Mouse (Mus musculus) lung, embryonic 16.5 days (tissue): ENCODE measurements around the gene Nasp. TPM values are rescaled to one million over a fixed set of nuclear protein-coding genes. Genes with fewer than 3 reads are reported as not detected.
"Not testable (repeated sequence)": the region's sequence is repeated elsewhere in the genome, so short reads cannot be mapped to it uniquely, and the experiment has no call there.

Experiments
- ATAC-seq: fragments of 200-750 bp; cut with Nextera tagmentation; 2 replicates; pipeline ENCODE4 v1.8.0; 2017; ENCODE audit warnings: low read depth, mild to moderate bottlenecking, moderate library complexity
- H3K27ac ChIP-seq: fragments of 300-500 bp; sonication (generic); 2 replicates; pipeline ENCODE4 v1.5.1; 2014; ENCODE audit warnings: mild to moderate bottlenecking, control low read depth, low read length
- H3K27me3 ChIP-seq: fragments of 300-500 bp; sonication (generic); 2 replicates; pipeline ENCODE4 v1.6.1; 2014; ENCODE audit warnings: low read depth, low read length, mixed read lengths; ENCODE audit not compliant: control insufficient read depth, insufficient read depth
- H3K36me3 ChIP-seq: fragments of 300-500 bp; sonication (generic); 2 replicates; pipeline ENCODE4 v1.6.1; 2014; ENCODE audit warnings: low read length; ENCODE audit not compliant: control insufficient read depth, insufficient read depth
- H3K4me1 ChIP-seq: fragments of 300-500 bp; sonication (generic); replicated peaks from 2 replicates; pipeline ENCODE4 v1.6.1; 2014; ENCODE audit warnings: low read length, mixed read lengths; ENCODE audit not compliant: control insufficient read depth, insufficient read depth
- H3K4me2 ChIP-seq: fragments of 300-500 bp; sonication (generic); 2 replicates; pipeline ENCODE4 v1.6.1; 2014; ENCODE audit warnings: low read depth, low read length, control low read depth
- H3K4me3 ChIP-seq: fragments of 300-500 bp; sonication (generic); 2 replicates; pipeline ENCODE4 v1.5.1; 2014; ENCODE audit warnings: mild to moderate bottlenecking, low read length, control low read depth
- H3K9ac ChIP-seq: fragments of 300-500 bp; sonication (generic); 2 replicates; pipeline ENCODE4 v1.6.1; 2014; ENCODE audit warnings: low read length, control low read depth
- H3K9me3 ChIP-seq: fragments of 300-500 bp; sonication (generic); 2 replicates; pipeline ENCODE4 v1.6.1; 2016; ENCODE audit warnings: low read length; ENCODE audit not compliant: control insufficient read depth
- WGBS: fragments of 180-500 bp; shearing (Covaris S2); extraction: QIAGEN DNeasy Blood & Tissue Kit; methylation state at CpG from one replicate; pipeline ENCODE4 v1.1.7; 2014; 5-methylcytosine and 5-hydroxymethylcytosine counted together
- polyA plus RNA-seq: library from polyadenylated mRNA; unstranded; fragments of >200 nt; fragmentation: Nextera tagmentation; extraction: Ambion mirVana; gene quantifications from 2 replicates; pipeline ENCODE4 v1.2.1, GENCODE M21; 2015

Gene Nasp
- 101 and 111 TPM in 2 replicates for polyA plus RNA-seq

DNA sequence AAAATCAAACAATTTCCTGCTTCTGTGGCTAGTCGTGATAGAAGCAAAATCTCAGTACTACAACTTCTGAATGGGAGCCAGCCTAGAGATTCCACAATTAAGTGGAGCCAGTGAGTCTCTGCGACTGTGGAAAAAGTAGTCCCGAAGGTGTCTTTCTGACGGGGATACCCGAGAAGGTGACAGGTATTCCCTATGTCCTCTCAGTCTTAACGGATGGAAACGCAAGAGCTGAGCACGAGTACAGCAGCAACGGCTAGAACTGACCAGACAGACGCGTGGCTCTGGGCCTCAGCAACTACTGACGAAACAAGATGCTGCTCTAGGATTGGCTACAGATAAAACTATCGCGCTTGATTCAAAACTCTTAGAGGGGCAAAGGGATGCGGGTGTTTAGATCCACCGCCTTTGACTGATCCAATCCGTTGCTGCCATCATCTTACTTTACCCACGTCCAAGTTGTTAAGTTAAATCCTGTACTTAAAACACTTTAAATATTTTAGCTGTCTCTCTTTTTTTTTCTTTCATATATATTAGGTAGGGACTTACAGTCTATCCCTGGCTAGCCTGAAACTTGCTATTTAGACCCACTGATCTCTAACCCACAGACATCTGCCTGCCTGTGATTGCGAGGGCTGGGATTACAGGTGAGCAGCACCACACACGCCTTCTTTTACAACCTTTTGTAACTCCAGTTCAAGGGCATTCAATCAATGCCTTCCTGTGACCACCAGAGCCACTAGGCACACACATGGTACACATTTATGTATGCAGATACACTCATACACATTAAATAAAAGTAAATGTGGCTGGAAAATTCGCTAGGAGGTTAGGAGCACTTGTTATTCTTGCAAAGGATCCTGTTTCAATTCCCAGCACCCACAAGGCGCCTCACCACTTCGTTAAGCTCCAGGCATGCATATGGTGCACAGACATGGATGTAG, at the start of gene Nasp:
Nasp (minus strand) TSS at position 220 of the 941 bp plus-strand sequence.
- Histone ChIP-seq H3K36me3 (0 out of 2 replicates have a peak, but pooled peaks cover 2% of the 10 kb centered on the region), H3K4me3 (peak within 1 kb of the TSS; percentile 100), H3K27ac (peak within 1 kb of the TSS; percentile 97), H3K4me1 (peaks cover 16% of the 10 kb centered on the region), H3K27me3 (no peaks in the 10 kb centered on the region), H3K9ac (peak within 1 kb of the TSS; percentile 95), H3K4me2 (peak within 1 kb of the TSS; percentile 93), H3K9me3 (no peaks in the 10 kb centered on the region)
- peak; percentile 90 for ATAC-seq
- WGBS, result 7% methylated on average over 23 of the region's 23 CpGs

DNA sequence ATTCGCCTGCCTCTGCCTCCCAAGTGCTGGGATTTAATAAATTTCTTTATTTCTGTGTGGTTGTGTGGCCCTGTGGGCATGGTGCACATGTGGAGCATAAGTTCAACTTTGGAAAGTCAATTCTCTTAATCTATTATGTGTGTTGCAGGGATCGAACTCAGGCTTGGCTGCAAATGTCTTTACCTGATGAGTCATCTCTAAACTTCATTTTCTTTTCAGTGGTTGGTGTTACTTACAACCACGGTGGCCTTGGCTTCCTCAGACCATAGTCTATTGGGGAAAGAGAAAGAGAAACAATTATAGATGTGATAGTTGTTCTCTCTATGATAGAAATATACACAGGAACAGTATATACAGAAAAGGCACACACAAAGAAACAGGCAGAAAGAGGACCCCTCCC, 48.3 kb upstream of the Nasp start:
- no peaks in the 10 kb centered on the region for H3K9me3 ChIP-seq
- H3K4me1 ChIP-seq, result peaks cover 6% of the 10 kb centered on the region; the same call in 1 of the 2 replicates
- no peak overlapping the region for H3K9ac ChIP-seq
- H3K27ac ChIP-seq, result no peak overlapping the region
- no peak overlapping the region for H3K4me3 ChIP-seq
- ATAC-seq, result no peak
- no peaks in the 10 kb centered on the region for H3K27me3 ChIP-seq
- H3K4me2 ChIP-seq, result no peak overlapping the region
- no peaks in the 10 kb centered on the region for H3K36me3 ChIP-seq
- 76% methylated on average over 3 of the region's 3 CpGs for WGBS

DNA sequence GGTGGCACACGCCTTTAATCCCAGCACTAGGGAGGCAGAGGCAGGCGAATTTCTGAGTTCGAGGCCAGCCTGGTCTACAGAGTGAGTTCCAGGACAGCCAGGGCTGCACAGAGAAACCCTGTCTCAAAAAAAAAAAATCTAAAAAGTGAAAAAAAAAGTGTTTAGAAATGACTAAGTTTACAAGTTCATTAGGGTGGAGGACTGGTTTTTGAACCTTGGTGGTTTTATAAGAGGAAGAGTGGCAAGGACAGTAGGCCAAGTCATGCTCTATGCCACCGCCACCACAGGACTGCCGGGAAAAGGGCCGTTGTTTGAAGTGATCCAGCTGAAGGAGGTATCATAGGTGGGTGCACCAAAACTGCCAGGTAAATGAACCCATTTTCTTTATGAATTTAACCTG, 47.0 kb upstream of the Nasp start:
- H3K4me3 ChIP-seq, H3K4me1 ChIP-seq, H3K9ac ChIP-seq, ATAC-seq, H3K9me3 ChIP-seq, H3K36me3 ChIP-seq, H3K27me3 ChIP-seq, H3K27ac ChIP-seq, H3K4me2 ChIP-seq: not testable (repeated sequence)
- 85% methylated on average over 6 of the region's 6 CpGs for whole genome bisulfite sequencing

DNA sequence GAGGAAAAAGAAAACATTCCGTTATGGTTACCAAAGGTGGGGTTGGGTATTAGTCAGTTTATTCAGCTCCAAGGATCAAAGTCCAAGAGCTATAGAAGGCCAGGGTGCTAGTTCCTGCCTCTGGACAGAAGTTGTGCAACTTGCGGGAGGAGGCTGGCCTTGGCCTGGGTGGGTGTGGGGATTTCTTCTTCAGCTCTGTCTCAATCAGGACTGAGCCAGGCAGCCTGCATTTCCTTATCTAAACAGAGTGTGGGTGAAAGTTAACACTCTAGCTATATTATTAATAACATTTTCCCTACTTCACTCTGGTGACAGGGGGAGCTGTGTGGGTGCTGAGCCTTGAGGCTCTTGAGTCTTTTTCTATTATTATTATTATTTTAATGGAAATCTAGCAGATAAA, 45.0 kb upstream of the Nasp start:
- H3K36me3 ChIP-seq, result no peaks in the 10 kb centered on the region
- no peak overlapping the region for H3K9ac ChIP-seq
- no peak overlapping the region for H3K27ac ChIP-seq
- WGBS, result 18% methylated on average over 2 of the region's 2 CpGs
- H3K9me3 ChIP-seq, result no peaks in the 10 kb centered on the region
- H3K27me3 ChIP-seq, result no peaks in the 10 kb centered on the region
- H3K4me3 ChIP-seq, result no peak overlapping the region
- no peak overlapping the region for H3K4me2 ChIP-seq
- ATAC-seq, result peak; percentile 95
- peaks cover 6% of the 10 kb centered on the region; the same call in 1 of the 2 replicates for H3K4me1 ChIP-seq

DNA sequence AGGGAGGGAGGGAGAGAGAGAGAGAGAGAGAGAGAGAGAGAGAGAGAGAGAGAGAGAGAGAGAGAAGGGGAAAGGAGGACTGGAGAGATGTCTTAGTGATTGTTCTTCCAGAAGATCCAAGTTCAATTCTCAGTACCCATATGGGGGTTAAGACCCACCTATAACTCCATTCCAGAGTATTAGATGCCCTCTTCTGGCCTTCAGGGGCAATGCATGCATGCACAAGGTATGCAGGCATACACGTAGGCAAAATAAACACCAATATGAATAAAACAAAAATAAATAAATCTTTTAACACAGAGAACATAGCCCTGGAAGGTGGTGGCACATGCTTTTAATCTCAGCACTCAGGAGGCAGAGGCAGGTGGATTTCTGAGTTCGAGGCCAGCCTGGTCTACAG, 41.5 kb upstream of the Nasp start:
- H3K27ac ChIP-seq, result no peak overlapping the region
- no peaks in the 10 kb centered on the region for H3K27me3 ChIP-seq
- ATAC-seq, result no peak
- 58% methylated on average over 2 of the region's 2 CpGs for WGBS
- no peak overlapping the region for H3K4me3 ChIP-seq
- H3K4me2 ChIP-seq, result no peak overlapping the region
- H3K36me3 ChIP-seq, result no peaks in the 10 kb centered on the region
- H3K4me1 ChIP-seq, result peaks cover 6% of the 10 kb centered on the region; the same call in 1 of the 2 replicates
- no peaks in the 10 kb centered on the region for H3K9me3 ChIP-seq
- no peak overlapping the region for H3K9ac ChIP-seq

DNA sequence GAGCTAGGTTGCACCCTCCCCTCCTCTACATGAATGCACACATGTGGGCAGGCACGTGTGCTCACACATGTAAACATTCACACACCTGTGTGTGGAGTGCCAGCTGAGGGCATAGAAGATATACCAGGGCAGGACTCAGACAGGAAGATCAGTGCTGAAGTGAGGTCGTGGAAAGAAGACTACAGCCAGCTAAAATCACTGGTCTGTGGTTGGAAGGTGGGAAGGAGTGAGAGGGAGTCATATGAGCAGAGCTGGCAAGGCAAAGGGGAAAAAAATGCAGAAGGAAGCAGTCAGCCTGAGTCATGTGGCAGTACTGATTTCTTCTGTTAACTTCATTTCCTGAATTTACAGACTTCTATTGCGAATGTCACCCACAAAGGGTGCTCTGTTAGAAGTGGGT, 40.4 kb upstream of the Nasp start:
- no peak overlapping the region for H3K27ac ChIP-seq
- H3K36me3 ChIP-seq, result no peaks in the 10 kb centered on the region
- no peak overlapping the region for H3K9ac ChIP-seq
- WGBS, result 37% methylated on average over 3 of the region's 3 CpGs
- peaks cover 5% of the 10 kb centered on the region; the same call in 1 of the 2 replicates for H3K4me1 ChIP-seq
- no peak for ATAC-seq
- H3K4me2 ChIP-seq, result no peak overlapping the region
- H3K4me3 ChIP-seq, result no peak overlapping the region
- no peaks in the 10 kb centered on the region for H3K9me3 ChIP-seq
- H3K27me3 ChIP-seq, result no peaks in the 10 kb centered on the region

DNA sequence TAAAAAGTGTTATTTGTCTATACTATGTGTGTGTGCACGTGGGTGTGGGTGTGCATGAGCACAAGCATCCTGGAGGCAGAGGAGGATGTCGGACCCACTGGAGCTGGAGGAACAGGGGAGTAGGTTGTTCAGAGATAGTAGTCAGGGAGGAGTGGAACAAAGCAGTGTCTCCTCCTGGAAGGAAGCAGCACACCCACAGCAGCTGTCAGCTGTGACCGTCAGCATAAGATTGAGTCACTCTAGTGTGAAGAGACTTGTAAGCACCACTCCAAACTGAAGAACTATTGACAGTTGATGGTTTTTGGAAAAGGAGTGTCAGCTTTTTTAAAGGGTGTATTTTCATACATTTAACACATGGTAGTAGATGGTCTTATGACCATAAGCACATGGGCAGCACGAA, 38.9 kb upstream of the Nasp start:
- H3K36me3 ChIP-seq, result no peaks in the 10 kb centered on the region
- no peak overlapping the region for H3K27ac ChIP-seq
- WGBS, result 51% methylated on average over 4 of the region's 4 CpGs
- H3K4me3 ChIP-seq, result no peak overlapping the region
- H3K9ac ChIP-seq, result no peak overlapping the region
- H3K4me1 ChIP-seq, result no peaks in the 10 kb centered on the region
- no peak for ATAC-seq
- H3K27me3 ChIP-seq, result no peaks in the 10 kb centered on the region
- H3K9me3 ChIP-seq, result no peaks in the 10 kb centered on the region
- H3K4me2 ChIP-seq, result no peak overlapping the region

DNA sequence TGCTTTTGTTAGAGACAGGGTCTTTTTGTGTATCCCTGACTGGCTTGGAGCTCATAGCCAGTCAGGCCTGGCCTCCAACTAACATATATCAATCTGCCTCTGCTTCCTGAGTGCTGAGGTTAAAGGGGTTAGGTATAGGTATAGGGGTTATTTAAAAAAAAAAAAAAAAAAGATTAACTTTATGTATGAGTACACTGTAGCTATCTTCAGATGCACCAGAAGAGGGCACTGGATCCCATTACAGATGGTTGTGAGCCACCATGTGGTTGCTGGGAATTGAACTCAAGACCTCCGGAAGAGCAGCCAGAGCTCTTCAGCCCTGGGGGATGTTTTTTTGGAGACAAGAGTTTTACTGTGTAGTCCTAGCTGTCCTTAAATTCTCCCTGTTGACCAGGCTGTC, 34.3 kb upstream of the Nasp start:
- Histone ChIP-seq H3K27ac (no peak overlapping the region), H3K36me3 (no peaks in the 10 kb centered on the region), H3K4me3 (no peak overlapping the region), H3K4me2 (no peak overlapping the region), H3K27me3 (no peaks in the 10 kb centered on the region), H3K9ac (no peak overlapping the region), H3K4me1 (no peaks in the 10 kb centered on the region; the same call in 1 of the 2 replicates), H3K9me3 (no peaks in the 10 kb centered on the region)
- WGBS, result 75% methylated on average over 1 of the region's 1 CpGs
- ATAC-seq, result no peak

DNA sequence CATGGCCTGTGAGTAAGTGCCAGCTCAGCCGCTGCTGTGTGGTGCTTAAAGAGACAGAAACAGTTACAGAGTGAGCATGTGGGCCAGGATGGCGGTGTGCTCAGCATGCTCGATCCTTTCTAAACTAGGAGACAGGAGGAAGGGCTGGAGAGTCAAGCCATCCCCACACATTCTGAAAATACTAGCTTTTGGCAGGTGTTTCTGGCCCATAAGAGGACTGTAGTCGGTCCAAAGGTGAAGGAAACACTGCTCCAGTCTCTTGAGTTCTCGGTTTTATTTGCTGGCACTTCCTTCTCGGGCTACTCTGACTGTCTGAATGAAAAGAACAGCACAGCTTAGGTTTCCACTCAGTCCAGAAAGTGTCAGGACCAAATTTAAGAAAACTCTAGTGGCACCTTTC, 33.1 kb upstream of the Nasp start:
- H3K27ac ChIP-seq, result no peak overlapping the region
- no peak for ATAC-seq
- no peak overlapping the region for H3K4me2 ChIP-seq
- no peaks in the 10 kb centered on the region; the same call in 1 of the 2 replicates for H3K4me1 ChIP-seq
- no peak overlapping the region for H3K4me3 ChIP-seq
- H3K36me3 ChIP-seq, result no peaks in the 10 kb centered on the region
- WGBS, result 70% methylated on average over 6 of the region's 6 CpGs
- H3K9ac ChIP-seq, result no peak overlapping the region
- H3K27me3 ChIP-seq, result no peaks in the 10 kb centered on the region
- no peaks in the 10 kb centered on the region for H3K9me3 ChIP-seq
